Mouse (Mus musculus) adrenal gland, adult 2 months (tissue): ENCODE measurements at regions not wholly inside any gene's neighbourhood (a gene's known extent, or its start where the extent isn't known, plus 50 kb on each side); places are given as distances from the start of the nearest gene placed in this dataset.
A peak's percentile ranks its signal among the peaks of the same experiment; 100 is the strongest.
"Not testable (repeated sequence)": the region's sequence is repeated elsewhere in the genome, so short reads cannot be mapped to it uniquely, and the experiment has no call there.

Experiments
- DNase-seq: peaks from one replicate; pipeline ENCODE4 v3.0.0; 2021

DNA sequence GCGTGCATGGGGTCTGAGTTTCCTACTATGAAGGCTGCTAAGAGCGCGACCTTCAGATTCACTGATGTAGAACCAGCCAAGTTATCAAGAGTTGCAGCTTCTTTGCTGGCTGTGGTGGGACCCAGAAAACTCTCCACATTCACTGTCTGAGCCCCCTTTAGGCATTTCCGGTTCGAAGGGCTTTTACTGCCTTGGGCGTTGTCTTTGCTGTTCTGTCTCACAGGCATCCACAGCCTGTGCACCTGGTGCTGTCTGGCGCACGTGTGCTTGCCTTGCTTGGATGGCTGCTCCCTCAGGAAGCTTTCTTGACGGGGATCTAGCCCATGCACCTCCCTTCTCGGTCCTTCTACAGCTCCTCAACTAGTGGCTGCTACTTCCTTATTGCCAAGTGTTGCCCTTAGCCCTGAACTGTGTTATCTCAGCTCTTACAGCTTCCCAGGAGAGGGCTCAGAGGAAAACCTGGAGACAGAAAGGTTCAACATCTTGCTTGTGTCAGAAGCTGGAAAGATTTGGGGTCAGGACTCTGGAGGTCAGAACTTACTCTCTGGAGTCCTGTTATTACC is 108.3 kb upstream of the Dyrk2 start:
- no peak for DNase-seq

DNA sequence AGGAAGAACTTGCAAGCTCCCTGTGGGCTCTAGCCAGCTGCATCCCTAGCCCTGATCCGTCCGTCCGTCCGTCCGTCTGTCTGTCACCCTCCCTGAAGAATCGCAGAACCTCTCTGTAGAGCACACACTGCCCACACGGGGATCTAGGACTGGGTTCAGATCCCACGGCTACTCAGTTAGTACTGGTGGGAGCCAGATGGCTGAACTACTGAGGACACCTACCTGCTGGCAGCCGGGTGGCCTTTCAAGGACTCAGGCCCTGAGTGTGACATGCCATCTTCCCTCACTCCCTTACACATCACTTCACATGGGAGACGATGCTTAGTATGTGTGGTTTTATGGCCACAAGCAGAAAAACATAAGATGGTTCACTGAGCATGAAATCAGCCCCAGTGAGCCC is 106.4 kb upstream of the Dyrk2 start:
- no peak for DNase-seq

DNA sequence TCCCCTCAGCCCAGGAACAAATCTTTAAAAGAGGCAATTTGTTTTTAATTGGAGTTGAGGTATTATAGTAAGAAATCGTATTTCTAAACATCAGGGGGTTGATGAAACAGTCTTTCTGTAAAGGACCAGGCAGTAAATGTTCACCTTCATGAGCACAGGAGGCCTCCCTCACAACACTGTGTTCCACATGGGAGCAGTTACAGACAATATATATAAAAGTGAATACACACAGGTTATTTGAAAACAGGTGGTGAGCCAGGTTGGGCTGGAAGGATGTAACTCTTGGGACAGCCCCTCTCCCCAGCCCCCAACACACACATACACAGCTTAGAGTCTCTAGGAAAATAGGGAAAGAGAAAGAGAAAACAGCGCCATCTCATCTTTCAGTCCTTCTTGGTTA is 105.8 kb upstream of the Dyrk2 start:
- no peak for DNase-seq

DNA sequence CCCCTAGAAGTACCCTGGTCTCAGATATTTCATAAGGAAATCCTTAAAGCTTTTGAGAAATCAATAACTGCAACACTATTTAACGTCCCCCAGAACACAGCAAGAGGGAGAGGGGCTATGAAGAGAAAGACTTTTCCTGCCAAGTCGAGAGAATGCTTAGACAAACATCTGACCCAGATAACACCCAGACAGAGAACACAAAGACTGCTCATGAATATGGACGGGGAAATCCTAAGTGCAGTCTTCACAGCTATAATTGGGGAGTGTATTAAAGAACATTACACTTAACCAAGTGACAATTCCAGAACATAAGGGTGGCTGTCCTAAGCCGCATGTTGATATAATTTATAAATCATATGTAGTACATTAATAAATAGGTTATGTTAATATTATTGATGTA is 103.3 kb upstream of the Dyrk2 start:
- DNase-seq: no peak

DNA sequence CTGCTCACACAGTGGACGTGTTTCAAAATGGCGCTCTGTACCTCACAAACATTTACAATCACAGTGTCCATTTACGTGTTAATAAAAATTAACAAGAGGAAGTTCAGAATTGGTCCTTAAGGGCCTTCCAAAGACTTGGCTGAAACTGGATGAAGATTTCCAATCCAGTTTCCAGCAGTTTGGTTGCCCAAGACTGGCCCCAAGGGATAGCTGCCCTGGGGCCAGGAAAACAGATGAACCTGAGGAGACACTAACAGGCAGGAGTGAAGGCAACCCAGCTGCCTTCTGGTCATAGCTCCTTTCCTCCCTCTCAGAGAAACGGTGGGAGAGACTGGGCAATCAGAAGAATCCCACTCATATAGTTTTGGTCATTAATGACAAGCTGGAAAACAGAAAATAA is 102.6 kb upstream of the Dyrk2 start:
- peak; percentile 10 for DNase-seq

DNA sequence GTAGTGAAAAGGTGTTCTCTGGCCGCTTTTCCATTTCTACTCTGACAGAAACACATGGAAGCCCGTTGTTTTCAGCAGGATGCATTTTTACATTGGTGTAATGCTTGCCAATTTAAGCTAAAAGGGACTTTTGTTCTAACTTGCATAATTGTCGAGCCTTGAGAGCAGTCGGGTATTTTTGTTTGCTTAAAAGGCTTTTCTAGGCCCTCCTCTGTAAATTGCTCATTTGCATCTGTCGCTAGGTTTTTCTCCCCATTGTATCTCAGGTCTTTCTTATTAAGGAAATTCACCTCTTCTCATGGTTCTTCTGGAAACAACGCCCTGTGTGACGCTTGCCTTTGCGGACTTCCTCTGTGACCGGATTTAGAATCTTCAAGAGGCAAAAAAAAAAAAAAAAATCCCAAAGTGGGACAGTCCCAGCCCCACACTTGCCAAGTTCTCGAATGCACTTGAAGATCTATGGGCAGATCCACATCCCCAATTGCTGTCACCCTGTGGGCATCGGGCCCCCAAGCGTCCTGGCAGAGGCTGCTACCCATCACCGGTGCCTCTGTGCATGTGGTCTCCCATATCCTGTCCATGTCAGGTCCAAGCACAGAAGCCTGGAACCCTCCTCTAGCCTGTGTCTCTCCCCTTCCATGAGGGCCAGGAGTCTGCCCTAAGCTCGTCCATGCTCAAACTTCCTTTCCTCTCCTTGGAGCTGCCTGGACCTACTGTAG is 100.6 kb upstream of the Dyrk2 start:
- DNase-seq: no peak

DNA sequence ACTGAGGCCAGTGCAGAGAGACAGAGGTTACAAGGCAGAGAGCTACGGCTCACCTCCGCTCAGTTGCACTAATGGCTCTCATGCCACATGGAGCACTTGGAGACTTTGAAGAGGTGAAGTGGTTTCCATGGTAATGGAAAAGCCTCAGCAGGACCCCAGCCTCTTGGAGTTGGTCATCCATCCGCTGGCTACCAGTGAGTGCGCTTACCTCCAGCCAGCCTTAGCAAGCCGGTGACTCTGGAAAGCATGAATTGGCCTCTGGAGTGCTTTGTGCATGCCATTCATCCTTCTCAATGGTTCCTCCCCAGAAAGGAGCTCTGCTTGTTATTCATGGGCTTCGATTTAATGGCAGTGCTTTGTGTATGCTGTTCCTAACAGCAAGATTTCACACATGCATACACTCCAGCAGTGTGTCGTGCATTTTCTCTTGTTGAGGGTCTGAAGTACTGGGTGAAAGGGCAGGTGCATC is 91.7 kb upstream of the Dyrk2 start:
- DNase-seq: no peak

DNA sequence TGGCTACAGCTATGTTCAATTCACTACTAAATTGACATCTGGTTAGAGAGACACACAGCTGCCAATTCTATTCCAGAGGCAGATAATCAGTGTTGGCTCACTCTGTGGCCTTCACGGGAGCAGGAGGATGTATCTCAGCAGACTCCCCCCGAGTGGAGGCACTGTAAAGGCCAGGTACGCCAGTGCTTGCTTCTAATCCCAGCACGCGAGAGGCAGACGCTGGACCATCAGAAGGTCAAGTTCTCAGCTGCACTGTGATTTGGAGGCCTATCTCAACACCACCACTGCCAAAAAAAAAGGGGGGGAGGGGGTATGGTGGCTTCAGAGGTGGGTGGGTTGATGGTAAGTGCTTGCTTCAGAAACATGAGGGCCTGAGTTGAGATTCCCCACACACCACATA is 90.1 kb upstream of the Dyrk2 start:
- no peak for DNase-seq

DNA sequence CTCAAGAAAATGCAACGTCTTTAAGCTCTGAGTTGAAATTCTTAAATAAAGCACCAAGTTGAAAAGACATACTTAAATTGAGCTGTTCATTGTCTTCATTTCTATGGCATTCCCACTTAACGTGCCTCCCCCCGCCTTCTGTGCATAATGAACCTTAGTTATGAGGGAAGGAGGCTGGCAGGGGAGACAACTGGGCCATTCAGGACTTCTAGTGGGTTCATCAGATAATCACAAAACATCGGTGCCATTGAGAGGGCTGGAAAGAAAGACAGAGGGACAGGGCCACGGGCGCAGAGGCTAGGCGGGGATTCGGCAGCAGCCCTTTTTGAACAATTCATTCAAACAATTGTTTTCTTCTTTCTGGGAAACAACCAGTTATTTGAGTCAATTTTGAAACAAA is 89.6 kb upstream of the Dyrk2 start:
- DNase-seq: no peak

DNA sequence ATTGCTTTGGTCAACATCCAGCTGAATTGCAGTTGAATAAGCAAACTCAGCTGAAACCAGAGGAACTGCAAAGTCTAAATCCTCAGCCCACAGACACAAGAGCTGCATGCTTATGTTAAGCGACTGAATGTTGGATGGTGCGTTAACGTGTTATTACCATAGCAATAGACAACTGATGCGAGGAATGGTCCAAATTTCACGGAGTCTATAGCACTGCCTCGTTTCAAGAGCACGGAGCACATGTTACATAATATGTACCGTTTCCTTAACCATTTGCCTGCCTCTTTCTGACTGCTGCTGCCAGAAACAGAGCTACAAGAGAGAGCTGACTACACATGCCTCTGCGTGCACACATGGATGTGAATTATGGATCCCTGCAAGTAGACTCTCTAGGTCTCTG is 86.3 kb upstream of the Dyrk2 start:
- DNase-seq: no peak

DNA sequence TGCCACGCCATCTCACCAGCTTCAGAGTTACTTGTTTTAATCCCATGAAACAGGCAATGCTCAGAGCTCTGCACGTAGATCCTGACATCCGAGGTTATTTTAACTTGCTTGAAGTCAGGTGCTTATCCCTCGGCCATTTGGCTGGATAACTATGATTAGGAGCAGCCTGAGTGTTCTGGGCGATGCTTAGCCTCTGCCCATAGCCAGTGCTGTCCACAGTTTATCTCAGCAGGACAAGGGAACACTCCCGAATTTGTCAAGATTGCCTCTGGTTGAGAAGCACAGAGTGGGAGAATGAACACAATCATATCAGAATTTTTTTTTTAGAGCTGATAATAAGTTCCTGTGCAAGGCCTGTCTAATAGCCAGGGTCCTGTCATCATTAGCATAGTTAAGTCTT is 83.4 kb upstream of the Dyrk2 start:
- no peak for DNase-seq

DNA sequence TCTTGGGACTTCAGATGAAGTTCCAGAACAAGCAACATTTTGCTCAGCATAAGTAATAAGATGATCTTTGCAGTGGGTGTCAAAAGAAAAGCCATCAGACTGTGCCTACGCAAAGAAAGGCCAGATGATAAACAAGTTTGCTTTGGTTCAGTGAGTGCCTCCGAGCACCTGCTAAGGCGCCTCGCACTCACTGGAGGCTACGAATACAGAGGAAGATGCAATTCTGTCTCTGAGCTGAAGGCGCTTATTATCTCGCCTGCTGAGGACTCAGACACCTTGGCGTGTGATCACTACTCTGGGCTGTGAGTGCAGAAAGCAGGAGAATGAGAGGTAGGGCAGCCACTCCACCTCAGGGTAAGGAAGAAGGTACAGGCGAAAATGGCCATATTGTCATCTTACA is 82.7 kb upstream of the Dyrk2 start:
- no peak for DNase-seq

DNA sequence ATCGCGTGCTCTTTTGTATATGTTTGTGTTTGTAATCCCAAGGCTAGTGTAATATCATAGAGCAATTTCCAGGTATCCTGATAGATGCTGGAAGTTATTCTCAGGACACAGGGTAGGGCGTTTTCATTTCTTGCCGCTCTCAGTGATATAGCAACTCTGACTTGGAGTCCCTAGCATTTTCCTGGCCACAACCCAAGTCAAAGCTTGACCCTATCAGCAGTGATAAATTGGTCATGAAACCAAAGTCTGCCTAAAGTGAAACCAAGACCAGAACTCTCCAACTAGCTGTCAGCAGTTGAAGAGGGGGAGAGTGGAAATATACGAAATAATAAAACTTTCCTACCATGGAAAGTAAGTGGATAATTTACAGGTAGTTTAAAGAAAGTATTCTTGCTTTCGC is 77.7 kb upstream of the Dyrk2 start:
- DNase-seq: peak; percentile 66

DNA sequence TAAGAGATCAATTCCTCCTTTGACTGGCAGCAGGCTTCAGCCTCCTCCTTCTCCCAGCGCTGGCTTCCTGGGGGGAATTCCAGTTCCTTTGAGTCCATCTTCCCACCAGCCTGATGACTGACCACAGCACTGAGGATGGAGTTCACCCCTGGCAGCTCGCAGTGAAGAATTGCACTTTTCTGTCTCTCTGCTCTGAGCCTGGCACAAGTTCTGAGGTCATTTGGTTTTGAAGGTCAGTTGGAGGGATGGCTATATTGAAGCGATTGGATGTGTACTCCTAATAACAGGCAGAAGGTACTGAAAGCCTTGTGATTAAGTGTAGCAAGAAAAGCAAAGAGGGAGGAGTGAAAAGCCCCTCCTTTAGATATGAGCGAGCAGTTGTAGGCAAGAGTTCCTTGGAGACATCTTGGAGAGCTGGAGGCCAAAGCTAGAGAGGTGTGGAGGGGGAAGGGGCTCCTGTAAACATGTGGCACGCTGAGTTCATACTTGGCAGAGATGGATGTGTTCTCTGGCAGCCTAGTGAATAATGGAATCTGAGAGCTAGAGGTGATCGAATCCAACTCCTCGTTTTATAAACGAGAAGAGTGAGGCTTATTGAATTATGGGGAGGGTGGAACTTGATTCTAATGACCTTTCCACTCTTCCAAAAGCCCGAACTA is 77.1 kb upstream of the Dyrk2 start:
- peak; percentile 54 for DNase-seq

DNA sequence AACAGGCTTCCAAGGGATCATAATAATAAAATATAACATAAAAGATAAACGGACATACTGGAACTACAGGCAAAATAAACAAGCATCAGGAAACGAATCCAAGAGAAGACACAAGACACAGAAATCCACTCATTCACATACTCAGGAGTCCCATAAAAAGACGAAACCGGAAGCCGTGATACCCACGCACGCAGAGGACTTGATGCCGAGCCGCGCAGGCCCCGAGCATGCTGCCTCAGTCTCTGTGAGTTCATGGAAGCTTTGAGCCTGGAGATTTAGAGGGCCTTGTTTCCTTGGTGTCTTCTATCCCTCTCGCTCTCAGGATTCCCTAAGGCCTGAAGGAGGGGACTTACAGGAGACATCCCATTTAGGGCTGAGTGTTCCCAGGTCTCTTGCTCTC is 57.3 kb upstream of the Dyrk2 start:
- no peak for DNase-seq

DNA sequence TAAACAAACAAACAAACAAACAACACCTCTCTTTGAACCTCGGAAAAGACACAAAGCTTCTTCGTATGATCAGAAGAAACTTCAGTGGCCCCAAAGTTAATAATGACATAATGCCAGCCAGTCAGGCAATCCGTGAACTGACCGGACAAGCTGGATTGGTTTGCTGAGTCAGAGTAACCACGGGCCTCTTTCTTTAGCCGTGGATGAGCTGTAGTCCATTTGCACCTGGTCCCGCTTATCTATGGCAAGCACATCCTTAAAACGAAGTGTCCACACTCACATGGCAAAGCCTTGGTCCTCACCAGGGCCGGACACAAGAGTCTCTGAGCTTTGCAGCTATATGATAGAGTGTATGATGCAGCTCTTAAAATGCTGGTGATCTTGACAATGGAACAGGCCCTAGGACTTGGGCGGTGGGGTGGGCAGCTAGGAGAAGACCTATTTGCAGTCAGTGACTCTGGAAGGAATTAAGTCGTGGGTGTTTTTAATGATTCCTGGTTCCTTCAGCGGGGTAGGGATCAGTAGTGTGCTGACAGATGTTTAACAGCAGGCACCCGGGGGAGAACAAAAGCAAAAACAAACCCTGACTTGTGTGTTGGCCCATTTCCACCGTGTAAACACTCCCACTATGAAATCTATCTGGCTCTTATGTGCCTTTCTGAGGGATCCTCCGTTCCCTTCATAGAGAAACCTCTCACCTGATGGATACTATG is 53.6 kb upstream of the Dyrk2 start:
- no peak for DNase-seq

DNA sequence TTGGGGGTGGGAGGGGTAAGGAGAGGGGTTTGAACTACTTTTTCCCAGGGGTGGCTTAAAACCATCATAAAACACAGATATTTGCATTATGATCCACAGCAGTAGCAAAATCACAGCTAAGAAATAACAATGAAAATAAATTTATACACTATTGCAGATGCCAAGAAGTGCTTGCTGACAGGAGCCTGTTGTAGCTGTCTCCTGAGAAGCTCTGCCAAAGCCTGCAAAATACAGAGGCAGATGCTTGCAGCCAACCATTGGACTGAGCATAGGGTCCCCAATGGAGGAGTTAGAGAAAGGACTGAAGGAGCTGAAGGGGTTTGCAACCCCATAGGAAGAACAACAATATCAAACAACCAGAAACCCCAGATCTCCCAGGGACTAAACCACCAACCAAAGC is 52.1 kb upstream of the Dyrk2 start:
- not testable (repeated sequence) for DNase-seq
